Mouse (Mus musculus) heart, embryonic 16.5 days (tissue): Measurements from ENCODE around the gene Galnt17. TPM values are rescaled to one million over a fixed set of nuclear protein-coding genes. Genes with fewer than 3 reads are reported as not detected.

Experiments used
- ATAC-seq: fragments of 200-750 bp; cut with Nextera tagmentation; replicated peaks from 2 replicates; pipeline ENCODE4 v1.8.0; 2017; ENCODE audit warnings: moderate number of reproducible peaks; ENCODE audit not compliant: insufficient read depth, low FRiP score; ENCODE audit errors: extremely low read depth
- H3K27ac ChIP-seq: fragments of 300-500 bp; sonication (generic); 2 replicates; pipeline ENCODE4 v1.5.1; 2014; ENCODE audit warnings: mild to moderate bottlenecking, low read length, control low read depth, moderate library complexity
- H3K27me3 ChIP-seq: fragments of 300-500 bp; sonication (generic); 2 replicates; pipeline ENCODE4 v1.6.1; 2014; ENCODE audit warnings: low read length, mixed read lengths; ENCODE audit not compliant: control insufficient read depth, insufficient read depth
- H3K36me3 ChIP-seq: fragments of 300-500 bp; sonication (generic); 2 replicates; pipeline ENCODE4 v1.6.1; 2014; ENCODE audit not compliant: control insufficient read depth, insufficient read depth
- H3K4me1 ChIP-seq: fragments of 300-500 bp; sonication (generic); 2 replicates; pipeline ENCODE4 v1.6.1; 2014; ENCODE audit warnings: low read length, mixed read lengths; ENCODE audit not compliant: control insufficient read depth, insufficient read depth
- H3K4me2 ChIP-seq: fragments of 300-500 bp; sonication (generic); 2 replicates; pipeline ENCODE4 v1.6.1; 2014; ENCODE audit warnings: low read depth, mild to moderate bottlenecking, control low read depth, low read length
- H3K4me3 ChIP-seq: fragments of 300-500 bp; sonication (generic); 2 replicates; pipeline ENCODE4 v1.5.1; 2014; ENCODE audit warnings: mild to moderate bottlenecking, control low read depth, low read length
- H3K9ac ChIP-seq: fragments of 300-500 bp; sonication (generic); 2 replicates; pipeline ENCODE4 v1.6.1; 2014; ENCODE audit warnings: low read length, control low read depth
- H3K9me3 ChIP-seq: fragments of 300-500 bp; sonication (generic); replicated peaks from 2 replicates; pipeline ENCODE4 v1.6.1; 2016; ENCODE audit warnings: low read length; ENCODE audit not compliant: control insufficient read depth
- WGBS: fragments of 180-500 bp; shearing (Covaris S2); extraction: QIAGEN DNeasy Blood & Tissue Kit; methylation state at CpG from one replicate; pipeline ENCODE4 v1.1.7; 2014; 5-methylcytosine and 5-hydroxymethylcytosine counted together
- polyA plus RNA-seq: library from polyadenylated mRNA; unstranded; fragments of >200 nt; fragmentation: Nextera tagmentation; extraction: Ambion mirVana; gene quantifications from 2 replicates; pipeline ENCODE4 v1.2.1, GENCODE M21; 2015

Galnt17 gene
- polyA plus RNA-seq, 1 experiment from 2014 or later, result 1.4 TPM

- ATAC-seq, result no peak
- Histone ChIP-seq H3K9ac (no peak overlapping the region), H3K4me3 (no peak overlapping the region), H3K27ac (no peak overlapping the region), H3K9me3 (peaks cover 2% of the 10 kb centered on the region; the same call in 1 of the 2 replicates), H3K4me2 (no peak overlapping the region), H3K36me3 (no peaks in the 10 kb centered on the region), H3K27me3 (no peaks in the 10 kb centered on the region), H3K4me1 (no peaks in the 10 kb centered on the region)
- WGBS, result 64% methylated on average over 3 of the region's 3 CpGs
Observed at GRCm38 (mm10) chr5:130927138-130927793, 381.0 kb downstream of the Galnt17 start.

GRCm38 (mm10) chr5:130925681-130926080, 382.6 kb downstream of the Galnt17 start:
- H3K4me2 ChIP-seq, result no peak overlapping the region
- no peaks in the 10 kb centered on the region for H3K4me1 ChIP-seq
- H3K36me3 ChIP-seq, result no peaks in the 10 kb centered on the region
- H3K27me3 ChIP-seq, result no peaks in the 10 kb centered on the region
- 91% methylated on average over 7 of the region's 7 CpGs for WGBS
- H3K4me3 ChIP-seq, result no peak overlapping the region
- H3K9me3 ChIP-seq, result peaks cover 2% of the 10 kb centered on the region; the same call in 1 of the 2 replicates
- ATAC-seq, result no peak
- H3K9ac ChIP-seq, result no peak overlapping the region
- no peak overlapping the region for H3K27ac ChIP-seq

GRCm38 (mm10) chr5:130924245-130924827, 384.0 kb downstream of the Galnt17 start:
- no peak for ATAC-seq
- 22% methylated on average over 2 of the region's 2 CpGs for WGBS

GRCm38 (mm10) chr5:130919969-130920368, 388.3 kb downstream of the Galnt17 start:
- no peak overlapping the region for H3K27ac ChIP-seq
- no peak for ATAC-seq
- WGBS, result 88% methylated on average over 7 of the region's 7 CpGs

More at GRCm38 (mm10) chr5:130924245-130924827, 384.0 kb downstream of the Galnt17 start:
- no peak overlapping the region for H3K9ac ChIP-seq
- no peak overlapping the region for H3K27ac ChIP-seq
- H3K4me1 ChIP-seq, result no peaks in the 10 kb centered on the region
- H3K4me2 ChIP-seq, result no peak overlapping the region
- peaks cover 2% of the 10 kb centered on the region; the same call in 1 of the 2 replicates for H3K9me3 ChIP-seq
- H3K36me3 ChIP-seq, result no peaks in the 10 kb centered on the region
- H3K4me3 ChIP-seq, result no peak overlapping the region
- no peaks in the 10 kb centered on the region for H3K27me3 ChIP-seq

GRCm38 (mm10) chr5:130914606-130915005, 393.7 kb downstream of the Galnt17 start:
- Histone ChIP-seq H3K27ac (no peak overlapping the region), H3K9ac (no peak overlapping the region), H3K4me1 (no peaks in the 10 kb centered on the region), H3K27me3 (no peaks in the 10 kb centered on the region), H3K9me3 (0 out of 2 replicates have a peak, but pooled peaks cover 4% of the 10 kb centered on the region), H3K36me3 (no peaks in the 10 kb centered on the region), H3K4me2 (no peak overlapping the region), H3K4me3 (no peak overlapping the region)
- ATAC-seq, result no peak
- 51% methylated on average over 3 of the region's 3 CpGs for WGBS

More at GRCm38 (mm10) chr5:130919969-130920368, 388.3 kb downstream of the Galnt17 start:
- H3K4me2 ChIP-seq, result no peak overlapping the region
- H3K4me1 ChIP-seq, result no peaks in the 10 kb centered on the region
- H3K27me3 ChIP-seq, result no peaks in the 10 kb centered on the region
- H3K9me3 ChIP-seq, result 0 out of 2 replicates have a peak, but pooled peaks cover 4% of the 10 kb centered on the region
- no peak overlapping the region for H3K4me3 ChIP-seq
- no peak overlapping the region for H3K9ac ChIP-seq
- no peaks in the 10 kb centered on the region for H3K36me3 ChIP-seq

- no peak for ATAC-seq
- H3K4me3 ChIP-seq, result no peak overlapping the region
- no peaks in the 10 kb centered on the region for H3K36me3 ChIP-seq
- H3K4me2 ChIP-seq, result no peak overlapping the region
- WGBS, result 73% methylated on average over 2 of the region's 2 CpGs
- no peak overlapping the region for H3K27ac ChIP-seq
- 0 out of 2 replicates have a peak, but pooled peaks cover 1% of the 10 kb centered on the region for H3K9me3 ChIP-seq
- no peaks in the 10 kb centered on the region for H3K27me3 ChIP-seq
- no peak overlapping the region for H3K9ac ChIP-seq
- no peaks in the 10 kb centered on the region for H3K4me1 ChIP-seq
Observed at GRCm38 (mm10) chr5:130911551-130911950, 396.7 kb downstream of the Galnt17 start.

GRCm38 (mm10) chr5:130901736-130902135, 406.6 kb downstream of the Galnt17 start:
- Histone ChIP-seq H3K4me1 (no peaks in the 10 kb centered on the region), H3K4me2 (no peak overlapping the region), H3K27me3 (no peaks in the 10 kb centered on the region), H3K9ac (no peak overlapping the region), H3K36me3 (no peaks in the 10 kb centered on the region), H3K27ac (no peak overlapping the region), H3K9me3 (no peaks in the 10 kb centered on the region), H3K4me3 (no peak overlapping the region)
- no peak for ATAC-seq
- WGBS, result 88% methylated on average over 3 of the region's 3 CpGs

- Histone ChIP-seq H3K36me3 (no peaks in the 10 kb centered on the region), H3K9ac (no peak overlapping the region), H3K27me3 (no peaks in the 10 kb centered on the region), H3K4me1 (no peaks in the 10 kb centered on the region), H3K4me3 (no peak overlapping the region), H3K9me3 (0 out of 2 replicates have a peak, but pooled peaks cover 2% of the 10 kb centered on the region), H3K27ac (no peak overlapping the region), H3K4me2 (no peak overlapping the region)
- WGBS, result 89% methylated on average over 3 of the region's 3 CpGs
- ATAC-seq, result no peak
Observed at GRCm38 (mm10) chr5:130895991-130896390, 412.3 kb downstream of the Galnt17 start.

GRCm38 (mm10) chr5:130891735-130892134, 416.6 kb downstream of the Galnt17 start:
- Histone ChIP-seq H3K27ac (no peak overlapping the region), H3K4me2 (no peak overlapping the region), H3K4me3 (no peak overlapping the region), H3K27me3 (no peaks in the 10 kb centered on the region), H3K36me3 (no peaks in the 10 kb centered on the region), H3K9ac (no peak overlapping the region), H3K9me3 (0 out of 2 replicates have a peak, but pooled peaks cover 2% of the 10 kb centered on the region), H3K4me1 (no peaks in the 10 kb centered on the region)
- ATAC-seq, result no peak
- WGBS, result 71% methylated on average over 5 of the region's 5 CpGs
